Mouse (Mus musculus) embryo, embryonic 11.5 days (tissue): ENCODE measurements around the gene Chic2.
A peak's percentile ranks its signal among the peaks of the same experiment; 100 is the strongest.

Experiments
- DNase-seq: peaks from one replicate; pipeline ENCODE4 v3.0.0-alpha.2; 2012; ENCODE audit warnings: low read depth, low spot score

Chic2 gene

GRCm38 (mm10) chr5:75044310-75044904, at the start of gene Chic2:
TSS of gene Chic2 (minus strand) at chr5:75044774.
- DNase-seq = peak; percentile 61

- DNase-seq = no peak
Observed at GRCm38 (mm10) chr5:75085906-75086305, 41.3 kb upstream of the Chic2 start.

GRCm38 (mm10) chr5:75085521-75085875, 40.9 kb upstream of the Chic2 start:
- DNase-seq = no peak

- DNase-seq = no peak
Observed at GRCm38 (mm10) chr5:75084871-75085520, 40.4 kb upstream of the Chic2 start.

- DNase-seq = no peak
Observed at GRCm38 (mm10) chr5:75084393-75084870, 39.9 kb upstream of the Chic2 start.

- no peak for DNase-seq
Observed at GRCm38 (mm10) chr5:75083591-75084392, 39.2 kb upstream of the Chic2 start.

GRCm38 (mm10) chr5:75083061-75083460, 38.5 kb upstream of the Chic2 start:
- no peak for DNase-seq

- no peak for DNase-seq
Observed at GRCm38 (mm10) chr5:75082439-75082838, 37.9 kb upstream of the Chic2 start.

GRCm38 (mm10) chr5:75079564-75079963, 35.0 kb upstream of the Chic2 start:
- DNase-seq = no peak

GRCm38 (mm10) chr5:75077051-75077380, 32.4 kb upstream of the Chic2 start:
- DNase-seq = no peak

GRCm38 (mm10) chr5:75076326-75077050, 31.9 kb upstream of the Chic2 start:
- DNase-seq = no peak

- no peak for DNase-seq
Observed at GRCm38 (mm10) chr5:75075383-75075941, 30.9 kb upstream of the Chic2 start, which contains the start of gene Gsx2. TSS of gene Gsx2 (plus strand) at chr5:75075601.

- no peak for DNase-seq
Observed at GRCm38 (mm10) chr5:75074537-75075382, 30.2 kb upstream of the Chic2 start.

GRCm38 (mm10) chr5:75074132-75074531, 29.6 kb upstream of the Chic2 start:
- DNase-seq = no peak

- no peak for DNase-seq
Observed at GRCm38 (mm10) chr5:75073684-75074083, 29.1 kb upstream of the Chic2 start.

GRCm38 (mm10) chr5:75073167-75073566, 28.6 kb upstream of the Chic2 start:
- no peak for DNase-seq

GRCm38 (mm10) chr5:75072532-75072931, 28.0 kb upstream of the Chic2 start:
- DNase-seq = no peak

GRCm38 (mm10) chr5:75071951-75072350, 27.4 kb upstream of the Chic2 start:
- DNase-seq = no peak

- no peak for DNase-seq
Observed at GRCm38 (mm10) chr5:75070656-75071375, 26.2 kb upstream of the Chic2 start.

- no peak for DNase-seq
Observed at GRCm38 (mm10) chr5:75070132-75070531, 25.6 kb upstream of the Chic2 start.
